Mouse (Mus musculus) stomach, postnatal 0 days (tissue): ENCODE measurements around the gene Cryba4. TPM values are rescaled to one million over a fixed set of nuclear protein-coding genes. Genes with fewer than 3 reads are reported as not detected.
A peak's percentile ranks its signal among the peaks of the same experiment; 100 is the strongest.

Source experiments
- ATAC-seq: fragments of 200-750 bp; cut with Nextera tagmentation; 2 replicates; pipeline ENCODE4 v1.8.0; 2017; ENCODE audit not compliant: low FRiP score, low TSS enrichment
- DNase-seq: peaks from one replicate; pipeline ENCODE4 v3.0.0-alpha.2; 2016; ENCODE audit warnings: low spot score
- H3K27ac ChIP-seq: fragments of 300-500 bp; sonication (generic); replicated peaks from 2 replicates; pipeline ENCODE4 v1.5.1; 2014; ENCODE audit warnings: mild to moderate bottlenecking, control low read depth
- H3K27me3 ChIP-seq: fragments of 300-500 bp; sonication (generic); 2 replicates; pipeline ENCODE4 v1.6.1; 2014; ENCODE audit warnings: low read length; ENCODE audit not compliant: control insufficient read depth, insufficient read depth
- H3K36me3 ChIP-seq: fragments of 300-500 bp; sonication (generic); 2 replicates; pipeline ENCODE4 v1.6.1; 2014; ENCODE audit warnings: low read length, mixed read lengths; ENCODE audit not compliant: control insufficient read depth, insufficient read depth
- H3K4me1 ChIP-seq: fragments of 300-500 bp; sonication (generic); replicated peaks from 2 replicates; pipeline ENCODE4 v1.6.1; 2014; ENCODE audit warnings: antibody characterized with exemption; ENCODE audit not compliant: control insufficient read depth, insufficient read depth
- H3K4me2 ChIP-seq: fragments of 300-500 bp; sonication (generic); replicated peaks from 2 replicates; pipeline ENCODE4 v1.6.1; 2014; ENCODE audit warnings: low read depth, mild to moderate bottlenecking, control low read depth, moderate library complexity
- H3K4me3 ChIP-seq: fragments of 300-500 bp; sonication (generic); 2 replicates; pipeline ENCODE4 v1.5.1; 2014; ENCODE audit warnings: low read depth, low read length, control low read depth
- H3K9ac ChIP-seq: fragments of 300-500 bp; sonication (generic); 2 replicates; pipeline ENCODE4 v1.6.1; 2014; ENCODE audit warnings: mild to moderate bottlenecking, low read length, control low read depth, mixed read lengths
- H3K9me3 ChIP-seq: fragments of 300-500 bp; sonication (generic); 2 replicates; pipeline ENCODE4 v1.6.1; 2016; ENCODE audit warnings: low read length; ENCODE audit not compliant: control insufficient read depth
- CTCF ChIP-seq: IDR thresholded peaks from 2 replicates; pipeline ENCODE4 v1.5.1; 2016; ENCODE audit warnings: antibody characterized with exemption, low read depth, mild to moderate bottlenecking, moderate library complexity
- EP300 ChIP-seq: optimal IDR thresholded peaks from 2 replicates; pipeline ENCODE3; 2016; ENCODE audit warnings: antibody characterized with exemption
- WGBS: fragments of 180-500 bp; shearing (Covaris S2); extraction: QIAGEN DNeasy Blood & Tissue Kit; methylation state at CpG from one replicate; pipeline ENCODE4 v1.1.7; 2014; 5-methylcytosine and 5-hydroxymethylcytosine counted together
- polyA plus RNA-seq: library from polyadenylated mRNA; unstranded; fragments of >200 nt; fragmentation: Nextera tagmentation; extraction: Ambion mirVana; gene quantifications from 2 replicates; pipeline ENCODE4 v1.2.1, GENCODE M21; 2015

The Cryba4 gene
- polyA plus RNA-seq, 1 experiment from 2014 or later: 2.2 TPM

DNA sequence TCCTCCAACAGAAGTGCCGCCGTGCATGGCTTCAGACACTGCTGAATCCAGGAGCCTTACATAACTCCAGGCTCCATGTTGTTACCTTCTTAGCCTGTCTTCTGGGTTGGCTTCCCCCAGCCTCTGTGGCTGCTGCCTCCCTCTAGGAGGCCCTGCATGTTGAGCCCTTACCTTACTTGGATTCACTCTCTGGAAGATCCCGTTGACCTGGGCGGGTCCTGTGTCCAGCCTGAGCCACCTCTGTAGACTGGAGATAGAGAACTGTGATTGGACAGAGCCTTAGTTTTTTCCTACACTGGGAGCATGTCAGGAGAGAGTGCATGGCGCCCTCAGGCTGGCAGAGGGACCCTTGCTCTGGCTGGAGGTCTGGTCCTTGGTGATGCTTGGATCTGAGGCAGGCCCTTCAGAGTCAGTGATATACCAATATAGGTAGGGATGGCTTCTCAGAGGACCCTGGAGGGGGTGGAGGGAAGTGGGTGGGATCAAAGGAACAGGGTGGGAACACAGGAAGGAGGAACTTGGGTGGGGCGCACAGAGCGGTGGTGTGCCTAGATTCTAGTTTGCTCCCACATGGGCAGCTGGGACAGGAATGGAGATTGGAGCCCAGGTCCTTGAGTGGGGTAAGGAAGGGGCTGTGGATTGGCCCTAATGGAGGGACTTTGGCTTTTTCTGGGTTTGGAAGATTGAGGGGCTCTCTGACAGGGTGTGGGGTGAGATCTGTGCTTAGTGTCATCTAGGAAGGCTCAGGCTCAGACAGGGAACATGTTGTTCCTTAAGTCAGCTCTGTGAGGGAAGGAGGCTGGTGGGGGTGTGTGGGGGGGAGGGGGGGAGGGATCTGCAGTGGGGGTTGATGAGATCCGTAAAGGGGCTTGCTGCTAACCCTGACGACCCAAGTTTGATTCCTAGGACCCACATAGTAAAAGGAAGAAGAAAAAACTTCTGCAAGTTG is 36.1 kb upstream of the Cryba4 start:
- Histone ChIP-seq H3K36me3 (no peaks in the 10 kb centered on the region), H3K4me1 (peaks cover 4% of the 10 kb centered on the region), H3K27ac (0 out of 2 replicates have a peak overlapping the region, but pooled peaks have one; percentile 49), H3K9ac (0 out of 2 replicates have a peak overlapping the region, but pooled peaks have one; percentile 18), H3K27me3 (no peaks in the 10 kb centered on the region), H3K9me3 (no peaks in the 10 kb centered on the region), H3K4me2 (no peak overlapping the region), H3K4me3 (no peak overlapping the region)
- no peak for DNase-seq
- WGBS: 68% methylated on average over 9 of the region's 9 CpGs
- ATAC-seq: peak; percentile 34; the same call in 1 of the 2 replicates
- TF ChIP-seq CTCF (0 out of 2 replicates have a peak, but pooled peaks have one; percentile 20), EP300 (no peak)

DNA sequence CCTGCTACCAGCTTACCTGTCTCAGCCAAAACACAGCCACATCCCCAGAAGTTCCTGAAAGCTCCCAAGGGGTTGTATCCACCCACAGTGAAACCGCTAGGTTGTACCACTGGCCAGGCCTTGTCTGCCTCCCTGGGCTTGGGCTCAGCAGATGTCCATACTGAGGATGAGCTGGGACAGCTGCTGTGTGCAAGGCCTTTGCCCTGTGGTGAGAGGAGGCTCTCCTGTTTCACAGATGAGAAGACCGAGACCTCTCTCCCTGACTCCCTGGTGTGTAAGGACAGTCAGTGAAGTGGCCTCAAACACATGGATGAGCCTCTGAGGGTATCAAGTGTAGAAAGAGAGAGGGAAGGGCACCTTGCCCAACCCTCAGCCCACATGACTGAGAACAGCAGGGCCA is 35.3 kb upstream of the Cryba4 start:
- H3K27me3 ChIP-seq: no peaks in the 10 kb centered on the region
- peaks cover 4% of the 10 kb centered on the region for H3K4me1 ChIP-seq
- H3K4me3 ChIP-seq: no peak overlapping the region
- H3K9ac ChIP-seq: no peak overlapping the region
- 78% methylated on average over 2 of the region's 2 CpGs for WGBS
- TF ChIP-seq EP300 (no peak), CTCF (no peak)
- no peak overlapping the region for H3K27ac ChIP-seq
- H3K9me3 ChIP-seq: no peaks in the 10 kb centered on the region
- no peak overlapping the region for H3K4me2 ChIP-seq
- DNase-seq: no peak
- H3K36me3 ChIP-seq: no peaks in the 10 kb centered on the region
- ATAC-seq: no peak

DNA sequence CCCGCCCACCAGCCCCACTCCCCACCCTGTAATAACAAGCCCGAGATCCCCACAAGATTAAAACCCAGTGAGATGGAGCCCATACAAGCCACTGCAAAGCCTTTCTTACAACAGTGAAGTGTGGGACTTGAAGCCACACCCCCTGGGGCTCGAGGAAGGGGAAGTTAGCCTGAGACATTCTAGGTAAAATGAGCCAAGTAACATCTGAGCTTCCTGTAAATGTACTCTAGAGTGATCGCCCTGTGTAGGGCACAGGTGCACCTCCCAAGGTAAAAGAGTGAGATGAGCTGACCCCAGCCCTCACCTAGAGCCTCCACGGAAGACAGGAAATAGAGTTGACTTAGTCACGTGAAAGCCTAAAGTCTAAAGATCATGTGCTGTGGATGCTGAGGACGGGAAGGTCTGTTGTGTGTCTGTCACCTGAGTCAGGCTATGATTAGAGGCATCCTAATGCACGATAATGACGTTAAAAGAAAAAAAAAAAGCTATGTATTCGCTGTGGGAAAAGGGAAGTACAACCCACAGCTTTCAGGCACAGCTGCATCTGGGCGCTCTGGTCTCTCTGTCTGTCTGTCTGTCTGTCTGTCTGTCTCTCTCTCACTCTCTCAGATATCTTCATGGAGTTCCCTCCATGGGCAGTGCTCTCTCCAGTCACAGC is 34.8 kb upstream of the Cryba4 start:
- no peak overlapping the region for H3K9ac ChIP-seq
- peaks cover 4% of the 10 kb centered on the region for H3K4me1 ChIP-seq
- no peak for DNase-seq
- no peak overlapping the region for H3K4me2 ChIP-seq
- no peaks in the 10 kb centered on the region for H3K27me3 ChIP-seq
- 57% methylated on average over 11 of the region's 11 CpGs for WGBS
- H3K36me3 ChIP-seq: no peaks in the 10 kb centered on the region
- no peak for ATAC-seq
- H3K27ac ChIP-seq: 0 out of 2 replicates have a peak overlapping the region, but pooled peaks have one; percentile 13
- H3K4me3 ChIP-seq: no peak overlapping the region
- H3K9me3 ChIP-seq: no peaks in the 10 kb centered on the region
- TF ChIP-seq CTCF (no peak), EP300 (no peak)

DNA sequence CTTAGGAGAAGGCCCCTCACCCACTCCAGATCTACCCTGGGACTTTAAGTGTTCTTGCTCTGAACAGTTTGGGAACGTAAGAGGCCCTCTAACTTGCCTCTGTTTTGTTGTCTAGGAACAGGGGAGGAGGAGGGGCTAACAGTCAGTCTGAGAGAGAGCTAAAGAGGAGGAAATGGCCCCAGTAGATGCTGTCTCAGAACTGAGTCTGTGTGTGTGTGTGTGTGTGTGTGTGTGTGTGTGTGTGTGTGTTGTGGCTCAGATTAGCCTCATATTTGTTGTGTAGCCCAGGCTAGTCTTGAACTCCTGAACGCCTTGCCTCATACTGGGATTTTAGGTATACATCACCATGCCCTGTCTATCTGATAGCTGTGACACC is 34.3 kb upstream of the Cryba4 start:
- no peaks in the 10 kb centered on the region for H3K9me3 ChIP-seq
- H3K4me3 ChIP-seq: no peak overlapping the region
- WGBS: 73% methylated on average over 2 of the region's 2 CpGs
- H3K4me1 ChIP-seq: peaks cover 4% of the 10 kb centered on the region
- no peaks in the 10 kb centered on the region for H3K27me3 ChIP-seq
- TF ChIP-seq EP300 (no peak), CTCF (no peak)
- no peak overlapping the region for H3K9ac ChIP-seq
- no peaks in the 10 kb centered on the region for H3K36me3 ChIP-seq
- no peak overlapping the region for H3K4me2 ChIP-seq
- H3K27ac ChIP-seq: 0 out of 2 replicates have a peak overlapping the region, but pooled peaks have one; percentile 13
- ATAC-seq (no peak), DNase-seq (no peak)

DNA sequence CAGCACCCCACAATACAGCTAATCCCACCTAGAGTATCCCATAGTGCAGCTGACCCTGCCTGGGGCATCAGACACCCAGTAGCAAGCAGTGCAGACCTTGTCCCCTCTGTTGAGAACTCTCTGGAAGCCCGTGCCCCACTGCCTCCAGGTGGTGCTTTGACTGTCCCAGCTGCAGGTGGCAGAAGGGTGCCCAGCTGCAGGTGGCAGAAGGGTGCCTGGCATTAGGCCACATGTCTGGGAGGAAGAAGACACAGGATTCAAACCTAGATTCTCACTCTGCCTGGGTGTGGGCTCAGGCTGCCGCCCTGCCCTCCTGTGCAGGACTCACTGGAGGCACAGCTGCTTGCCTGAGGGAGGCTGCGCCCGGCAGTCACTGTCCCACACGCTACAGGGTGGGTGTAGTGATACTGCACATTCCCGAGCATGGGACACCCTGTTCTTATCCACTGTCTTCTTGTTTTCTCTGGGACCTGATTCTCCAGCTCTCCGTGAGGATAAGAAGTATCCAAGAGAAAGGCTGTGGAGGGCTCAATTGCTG is 33.3 kb upstream of the Cryba4 start:
- 94% methylated on average over 7 of the region's 7 CpGs for WGBS
- Histone ChIP-seq H3K4me2 (no peak overlapping the region), H3K36me3 (no peaks in the 10 kb centered on the region), H3K9me3 (no peaks in the 10 kb centered on the region), H3K27ac (no peak overlapping the region), H3K4me3 (no peak overlapping the region), H3K9ac (no peak overlapping the region), H3K4me1 (peaks cover 4% of the 10 kb centered on the region), H3K27me3 (no peaks in the 10 kb centered on the region)
- ATAC-seq: no peak
- DNase-seq: no peak
- no peak for TF ChIP-seq CTCF
- TF ChIP-seq EP300: no peak
